Mouse (Mus musculus) CH12.LX (cell line): ENCODE measurements around the gene Dazap1. TPM values are rescaled to one million over a fixed set of nuclear protein-coding genes. Genes with fewer than 3 reads are reported as not detected.

Experiments used
- DNase-seq: peaks from one replicate; pipeline ENCODE4 v3.0.0-alpha.2; 2013; ENCODE audit errors: extremely low read depth
- H3K27ac ChIP-seq: 2 replicates; pipeline ENCODE4 v1.5.1; 2012; ENCODE audit warnings: low read depth, mild to moderate bottlenecking, control low read depth, moderate library complexity; ENCODE audit not compliant: insufficient read depth
- H3K27me3 ChIP-seq: replicated peaks from 2 replicates; pipeline ENCODE3; 2012; ENCODE audit warnings: inconsistent platforms
- H3K36me3 ChIP-seq, 2 experiments: replicated peaks in 1 of 2; 2 replicates each; pipeline versions ENCODE3 to v1.6.1; 2012; ENCODE audit warnings: inconsistent platforms in 1 of 2, low read length in 1 of 2, mild to moderate bottlenecking in 1 of 2, mixed read lengths in 1 of 2, moderate library complexity in 1 of 2; ENCODE audit not compliant: control insufficient read depth in 1 of 2, insufficient read depth in 1 of 2
- H3K4me1 ChIP-seq, 2 experiments: 2 replicates each; pipeline ENCODE4 v1.6.1; 2012; ENCODE audit warnings: inconsistent platforms in 1 of 2, moderate library complexity in 1 of 2; ENCODE audit not compliant: insufficient read depth in 2 of 2, control insufficient read depth in 1 of 2
- H3K4me2 ChIP-seq: 2 replicates; pipeline ENCODE4 v1.6.1; 2012; ENCODE audit warnings: low read depth, mild to moderate bottlenecking, control low read depth; ENCODE audit not compliant: poor library complexity, insufficient read depth, severe bottlenecking
- H3K4me3 ChIP-seq, 3 experiments: fragments of 150-350 bp in 1 of 3; sonication (generic) in 1 of 3; replicated peaks in 1 of 3; 2 replicates each; pipeline versions ENCODE3 to v1.5.1; 2011 to 2012; ENCODE audit warnings: low read depth in 2 of 3, low read length in 2 of 3, mild to moderate bottlenecking in 2 of 3, moderate library complexity in 2 of 3, control low read depth in 1 of 3, improper control_type of control experiment in 1 of 3, inconsistent platforms in 1 of 3, mixed read lengths in 1 of 3; ENCODE audit not compliant: poor library complexity in 1 of 3
- H3K79me2 ChIP-seq: replicated peaks from 2 replicates; pipeline ENCODE4 v1.6.1; 2012; ENCODE audit warnings: mild to moderate bottlenecking, moderate library complexity; ENCODE audit not compliant: control insufficient read depth, poor library complexity, insufficient read depth, severe bottlenecking; ENCODE audit errors: extremely low read depth
- H3K9ac ChIP-seq: 2 replicates; pipeline ENCODE4 v1.6.1; 2012; ENCODE audit warnings: low read depth, mild to moderate bottlenecking, control low read depth, moderate library complexity; ENCODE audit not compliant: insufficient read depth
- H3K9me3 ChIP-seq: replicated peaks from 2 replicates; pipeline ENCODE3; 2012; ENCODE audit warnings: low read length, inconsistent platforms, mixed read lengths
- BHLHE40 ChIP-seq: IDR thresholded peaks from 2 replicates; pipeline ENCODE4 v1.6.1; 2011; ENCODE audit warnings: mild to moderate bottlenecking, low read depth, low read length, improper control_type of control experiment
- CTCF ChIP-seq, 2 experiments: IDR thresholded peaks in 1 of 2; conservative IDR thresholded peaks in 1 of 2; 2 replicates each; pipeline ENCODE4 v1.5.1; 2011 to 2012; ENCODE audit warnings: low read depth in 2 of 2, low read length in 2 of 2, improper control_type of control experiment in 1 of 2, inconsistent platforms in 1 of 2, mild to moderate bottlenecking in 1 of 2, moderate library complexity in 1 of 2
- EP300 ChIP-seq: IDR thresholded peaks from 2 replicates; pipeline ENCODE4 v1.6.1; 2011; ENCODE audit warnings: low read length, improper control_type of control experiment
- ETS1 ChIP-seq: conservative IDR thresholded peaks from 2 replicates; pipeline ENCODE4 v1.6.1; 2012; ENCODE audit warnings: low read depth, mild to moderate bottlenecking, inconsistent platforms, low read length, improper control_type of control experiment, moderate library complexity
- IRF4 ChIP-seq: IDR thresholded peaks from 2 replicates; pipeline ENCODE4 v1.6.1; 2014; ENCODE audit warnings: low read depth, mild to moderate bottlenecking, inconsistent platforms, low read length, improper control_type of control experiment
- MAX ChIP-seq: IDR thresholded peaks from 2 replicates; pipeline ENCODE4 v1.6.1; 2011; ENCODE audit warnings: low read length, improper control_type of control experiment
- MYC ChIP-seq: IDR thresholded peaks from 2 replicates; pipeline ENCODE4 v1.6.1; 2011; ENCODE audit warnings: low read depth, mild to moderate bottlenecking, improper control_type of control experiment, low read length
- SMC3 ChIP-seq: IDR thresholded peaks from 2 replicates; pipeline ENCODE4 v1.6.1; 2011; ENCODE audit warnings: low read depth, low read length, improper control_type of control experiment
- UBTF ChIP-seq: IDR thresholded peaks from 2 replicates; pipeline ENCODE4 v1.6.1; 2012; ENCODE audit warnings: low read depth, mild to moderate bottlenecking, inconsistent platforms, low read length, improper control_type of control experiment, moderate library complexity
- dilution Hi-C: fragments of 300-500 bp; cut with MboI; formaldehyde crosslinking; loops from 2 replicates; pipeline ENCODE4 v1.14.3; 2020; ENCODE audit warnings: low sequenced_read_pairs; ENCODE audit not compliant: extremely low pct_unique_long_range_greater_than_20kb, extremely low pct_ligation_motif_present
- in situ Hi-C: fragments of 300-500 bp; cut with MboI; formaldehyde crosslinking; loops from 3 replicates; pipeline ENCODE4 v1.14.3; 2019; ENCODE audit warnings: low sequenced_read_pairs, low pct_ligation_motif_present, low pct_unique_long_range_greater_than_20kb, mixed read lengths
- polyA plus RNA-seq: library from polyadenylated mRNA; unstranded; fragments of >175 nt; gene quantifications from 2 replicates; pipeline ENCODE4 v1.2.1, GENCODE M21; 2012; ENCODE audit warnings: low read depth; ENCODE audit not compliant: insufficient read length
- total RNA-seq, 2 experiments: library from RNA; depleted of rRNA; stranded (reverse); fragments of 300-350 nt in 1 of 2; fragments of >200 nt in 1 of 2; gene quantifications; 2 replicates each; pipeline ENCODE4 v1.2.3; 2012 to 2014

The Dazap1 gene
- total and polyA plus RNA-seq, 3 experiments = 162 to 236 (median 187) TPM

- TF ChIP-seq MAX (no peak), ETS1 (no peak), SMC3 (no peak), CTCF (conservative IDR thresholded peaks at IDR 0.05 in 1 of 2, IDR thresholded peaks at IDR 0.05 in 1 of 2; ENCODE audit: low read depth in 2 of 2, low read length in 2 of 2) (no peak), BHLHE40 (no peak)
- Histone ChIP-seq H3K9me3 (peaks cover 5% of the 10 kb centered on the region), H3K4me1 (peaks cover 30 to 48% of the 10 kb centered on the region in 2 experiments), H3K79me2 (no peaks in the 10 kb centered on the region), H3K36me3 (peaks cover 22 to 28% of the 10 kb centered on the region in 2 experiments), H3K9ac (no peak overlapping the region), H3K4me3 (no peak overlapping the region), H3K27me3 (peaks cover 45% of the 10 kb centered on the region), H3K4me2 (no peak overlapping the region), H3K27ac (no peak overlapping the region)
- DNase-seq = no peak
- dilution Hi-C loops = no loop called here
- in situ Hi-C loops = no loop called here
Observed at GRCm38 (mm10) chr10:80332525-80332989, 71.3 kb downstream of the Dazap1 start.

GRCm38 (mm10) chr10:80336263-80336662, 75.0 kb downstream of the Dazap1 start:
- Histone ChIP-seq H3K4me2 (no peak overlapping the region), H3K4me3 (no peak overlapping the region), H3K9me3 (peaks cover 5% of the 10 kb centered on the region), H3K4me1 (peaks cover 23 to 38% of the 10 kb centered on the region in 2 experiments), H3K27me3 (peaks cover 31% of the 10 kb centered on the region), H3K9ac (no peak overlapping the region), H3K36me3 (peaks cover 22 to 28% of the 10 kb centered on the region in 2 experiments), H3K27ac (no peak overlapping the region; the same call in 1 of the 2 replicates), H3K79me2 (no peaks in the 10 kb centered on the region)
- TF ChIP-seq EP300 = 0 out of 2 replicates have a peak, but pooled peaks have one; percentile 16
- peak; percentile 58; the same call in 1 of the 2 replicates for TF ChIP-seq MYC
- peak; percentile 34; the same call in 1 of the 2 replicates for TF ChIP-seq IRF4
- TF ChIP-seq ETS1 = no peak
- no peak for TF ChIP-seq UBTF
- peak; percentile 59 for TF ChIP-seq BHLHE40
- TF ChIP-seq MAX = 0 out of 2 replicates have a peak, but pooled peaks have one; percentile 51
- no peak for DNase-seq
- in situ Hi-C loops (no loop called here), dilution Hi-C loops (no loop called here)

Other genes with a start within 250 kb of the Dazap1 start
Only the 20 nearest of the 26 such genes appear.
- gene Stk11, start 145.7 kb upstream of the Dazap1 start, total RNA-seq (2012; rRNA removed) = 64.8 and 65.9 TPM in 2 replicates
- 47.4 and 48.5 TPM in 2 replicates for gene Stk11, start 145.7 kb upstream of the Dazap1 start, total RNA-seq (2014; rRNA removed)
- gene Stk11, start 145.7 kb upstream of the Dazap1 start, polyA plus RNA-seq = 93.4 and 94.9 TPM in 2 replicates
- 270 and 326 TPM in 2 replicates for gene Atp5d, start 122.9 kb upstream of the Dazap1 start, total RNA-seq (2012; rRNA removed)
- 85.8 and 106 TPM in 2 replicates for gene Atp5d, start 122.9 kb upstream of the Dazap1 start, total RNA-seq (2014; rRNA removed)
- 306 and 352 TPM in 2 replicates for gene Atp5d, start 122.9 kb upstream of the Dazap1 start, polyA plus RNA-seq
- gene Cbarp, start 120.7 kb upstream of the Dazap1 start, total RNA-seq (2012; rRNA removed) = 2.3 and 2.6 TPM in 2 replicates
- gene Cbarp, start 120.7 kb upstream of the Dazap1 start, total RNA-seq (2014; rRNA removed) = 0.09 and 0.19 TPM in 2 replicates
- gene Cbarp, start 120.7 kb upstream of the Dazap1 start, polyA plus RNA-seq = 1.7 and 2.4 TPM in 2 replicates
- gene Midn, start 113.2 kb upstream of the Dazap1 start, total RNA-seq (2012; rRNA removed) = 11.6 and 16.2 TPM in 2 replicates
- gene Midn, start 113.2 kb upstream of the Dazap1 start, total RNA-seq (2014; rRNA removed) = 3.9 and 4.7 TPM in 2 replicates
- gene Midn, start 113.2 kb upstream of the Dazap1 start, polyA plus RNA-seq = 25.2 and 33.2 TPM in 2 replicates
- 28.3 and 34.4 TPM in 2 replicates for gene Cirbp, start 95.5 kb upstream of the Dazap1 start, total RNA-seq (2012; rRNA removed)
- 27.0 and 31.9 TPM in 2 replicates for gene Cirbp, start 95.5 kb upstream of the Dazap1 start, total RNA-seq (2014; rRNA removed)
- 40.2 and 45.9 TPM in 2 replicates for gene Cirbp, start 95.5 kb upstream of the Dazap1 start, polyA plus RNA-seq
- 30.5 and 37.7 TPM in 2 replicates for gene 1600002K03Rik, start 88.5 kb upstream of the Dazap1 start, total RNA-seq (2012; rRNA removed)
- gene 1600002K03Rik, start 88.5 kb upstream of the Dazap1 start, total RNA-seq (2014; rRNA removed) = 34.3 and 40.2 TPM in 2 replicates
- gene 1600002K03Rik, start 88.5 kb upstream of the Dazap1 start, polyA plus RNA-seq = 19.3 and 21.9 TPM in 2 replicates
- gene Efna2, start 82.0 kb upstream of the Dazap1 start, total RNA-seq (2012; rRNA removed) = 0.63 and 1.5 TPM in 2 replicates
- 0.23 and 0.34 TPM in 2 replicates for gene Efna2, start 82.0 kb upstream of the Dazap1 start, total RNA-seq (2014; rRNA removed)
- gene Efna2, start 82.0 kb upstream of the Dazap1 start, polyA plus RNA-seq = 0.45 and 0.86 TPM in 2 replicates
- 35.6 and 44.3 TPM in 2 replicates for gene Mum1, start 35.1 kb upstream of the Dazap1 start, total RNA-seq (2012; rRNA removed)
- 24.1 and 25.1 TPM in 2 replicates for gene Mum1, start 35.1 kb upstream of the Dazap1 start, total RNA-seq (2014; rRNA removed)
- gene Mum1, start 35.1 kb upstream of the Dazap1 start, polyA plus RNA-seq = 22.9 and 24.1 TPM in 2 replicates
- gene Ndufs7, start 12.4 kb upstream of the Dazap1 start, total RNA-seq (2012; rRNA removed) = 248 and 282 TPM in 2 replicates
- 124 and 154 TPM in 2 replicates for gene Ndufs7, start 12.4 kb upstream of the Dazap1 start, total RNA-seq (2014; rRNA removed)
- 222 and 228 TPM in 2 replicates for gene Ndufs7, start 12.4 kb upstream of the Dazap1 start, polyA plus RNA-seq
- gene Gamt, start 474 bp upstream of the Dazap1 start, total RNA-seq (2012; rRNA removed) = 0.30 and 0.38 TPM in 2 replicates
- 0.24 TPM in 1 of 2 replicates, not detected in the other for gene Gamt, start 474 bp upstream of the Dazap1 start, total RNA-seq (2014; rRNA removed)
- 0.42 TPM in 1 of 2 replicates, not detected in the other for gene Gamt, start 474 bp upstream of the Dazap1 start, polyA plus RNA-seq
- 4,610 and 5,342 TPM in 2 replicates for gene Rps15, start 31.0 kb downstream of the Dazap1 start, total RNA-seq (2012; rRNA removed)
- gene Rps15, start 31.0 kb downstream of the Dazap1 start, total RNA-seq (2014; rRNA removed) = 2,343 and 2,739 TPM in 2 replicates
- 2,279 and 2,754 TPM in 2 replicates for gene Rps15, start 31.0 kb downstream of the Dazap1 start, polyA plus RNA-seq
- gene Apc2, start 34.5 kb downstream of the Dazap1 start, total RNA-seq (2012; rRNA removed) = 0.13 TPM in 2 replicates
- not detected in 2 replicates for gene Apc2, start 34.5 kb downstream of the Dazap1 start, total RNA-seq (2014; rRNA removed)
- gene Apc2, start 34.5 kb downstream of the Dazap1 start, polyA plus RNA-seq = 0.04 and 0.07 TPM in 2 replicates
- gene 2310011J03Rik, start 59.1 kb downstream of the Dazap1 start, total RNA-seq (2012; rRNA removed) = 46.8 and 59.7 TPM in 2 replicates
- 35.6 and 37.5 TPM in 2 replicates for gene 2310011J03Rik, start 59.1 kb downstream of the Dazap1 start, total RNA-seq (2014; rRNA removed)
- gene 2310011J03Rik, start 59.1 kb downstream of the Dazap1 start, polyA plus RNA-seq = 34.6 and 38.9 TPM in 2 replicates
- gene Pcsk4, start 68.0 kb downstream of the Dazap1 start, total RNA-seq (2012; rRNA removed) = 1.1 and 1.3 TPM in 2 replicates
- not detected in 2 replicates for gene Pcsk4, start 68.0 kb downstream of the Dazap1 start, total RNA-seq (2014; rRNA removed)
- 0.46 TPM in 1 of 2 replicates, not detected in the other for gene Pcsk4, start 68.0 kb downstream of the Dazap1 start, polyA plus RNA-seq
- gene Reep6, start 68.5 kb downstream of the Dazap1 start, total RNA-seq (2012; rRNA removed) = 1.7 and 5.0 TPM in 2 replicates
- gene Reep6, start 68.5 kb downstream of the Dazap1 start, total RNA-seq (2014; rRNA removed) = 0.20 and 0.48 TPM in 2 replicates
- gene Reep6, start 68.5 kb downstream of the Dazap1 start, polyA plus RNA-seq = 5.2 and 7.5 TPM in 2 replicates
- gene Adamtsl5, start 86.9 kb downstream of the Dazap1 start, total RNA-seq (2012; rRNA removed) = 0.38 and 0.55 TPM in 2 replicates
- 0.16 and 0.27 TPM in 2 replicates for gene Adamtsl5, start 86.9 kb downstream of the Dazap1 start, total RNA-seq (2014; rRNA removed)
- gene Adamtsl5, start 86.9 kb downstream of the Dazap1 start, polyA plus RNA-seq = 0.07 and 0.16 TPM in 2 replicates
- not detected in 2 replicates for gene Plk5, start 95.0 kb downstream of the Dazap1 start, total RNA-seq (2012; rRNA removed)
- not detected in 2 replicates for gene Plk5, start 95.0 kb downstream of the Dazap1 start, total RNA-seq (2014; rRNA removed)
- gene Plk5, start 95.0 kb downstream of the Dazap1 start, polyA plus RNA-seq = not detected in 2 replicates
- gene Mex3d, start 126.2 kb downstream of the Dazap1 start, total RNA-seq (2012; rRNA removed) = 8.4 and 8.5 TPM in 2 replicates
- gene Mex3d, start 126.2 kb downstream of the Dazap1 start, total RNA-seq (2014; rRNA removed) = 4.9 and 6.6 TPM in 2 replicates
- 4.7 and 5.9 TPM in 2 replicates for gene Mex3d, start 126.2 kb downstream of the Dazap1 start, polyA plus RNA-seq
- 61.9 and 67.0 TPM in 2 replicates for gene Mbd3, start 138.1 kb downstream of the Dazap1 start, total RNA-seq (2012; rRNA removed)
- 48.7 and 51.5 TPM in 2 replicates for gene Mbd3, start 138.1 kb downstream of the Dazap1 start, total RNA-seq (2014; rRNA removed)
- 131 and 133 TPM in 2 replicates for gene Mbd3, start 138.1 kb downstream of the Dazap1 start, polyA plus RNA-seq
- gene Uqcr11, start 145.3 kb downstream of the Dazap1 start, total RNA-seq (2012; rRNA removed) = 466 and 529 TPM in 2 replicates
- gene Uqcr11, start 145.3 kb downstream of the Dazap1 start, total RNA-seq (2014; rRNA removed) = 442 and 444 TPM in 2 replicates
- 206 and 248 TPM in 2 replicates for gene Uqcr11, start 145.3 kb downstream of the Dazap1 start, polyA plus RNA-seq